Mouse (Mus musculus): ENCODE results near the gene Lca5l. TPM values are rescaled to one million over a fixed set of nuclear protein-coding genes. Genes with fewer than 3 reads are reported as not detected.

Gene Lca5l
- 1.0 and 1.7 TPM in 2 replicates for polyA plus RNA-seq (2012; rRNA removed)

DNA sequence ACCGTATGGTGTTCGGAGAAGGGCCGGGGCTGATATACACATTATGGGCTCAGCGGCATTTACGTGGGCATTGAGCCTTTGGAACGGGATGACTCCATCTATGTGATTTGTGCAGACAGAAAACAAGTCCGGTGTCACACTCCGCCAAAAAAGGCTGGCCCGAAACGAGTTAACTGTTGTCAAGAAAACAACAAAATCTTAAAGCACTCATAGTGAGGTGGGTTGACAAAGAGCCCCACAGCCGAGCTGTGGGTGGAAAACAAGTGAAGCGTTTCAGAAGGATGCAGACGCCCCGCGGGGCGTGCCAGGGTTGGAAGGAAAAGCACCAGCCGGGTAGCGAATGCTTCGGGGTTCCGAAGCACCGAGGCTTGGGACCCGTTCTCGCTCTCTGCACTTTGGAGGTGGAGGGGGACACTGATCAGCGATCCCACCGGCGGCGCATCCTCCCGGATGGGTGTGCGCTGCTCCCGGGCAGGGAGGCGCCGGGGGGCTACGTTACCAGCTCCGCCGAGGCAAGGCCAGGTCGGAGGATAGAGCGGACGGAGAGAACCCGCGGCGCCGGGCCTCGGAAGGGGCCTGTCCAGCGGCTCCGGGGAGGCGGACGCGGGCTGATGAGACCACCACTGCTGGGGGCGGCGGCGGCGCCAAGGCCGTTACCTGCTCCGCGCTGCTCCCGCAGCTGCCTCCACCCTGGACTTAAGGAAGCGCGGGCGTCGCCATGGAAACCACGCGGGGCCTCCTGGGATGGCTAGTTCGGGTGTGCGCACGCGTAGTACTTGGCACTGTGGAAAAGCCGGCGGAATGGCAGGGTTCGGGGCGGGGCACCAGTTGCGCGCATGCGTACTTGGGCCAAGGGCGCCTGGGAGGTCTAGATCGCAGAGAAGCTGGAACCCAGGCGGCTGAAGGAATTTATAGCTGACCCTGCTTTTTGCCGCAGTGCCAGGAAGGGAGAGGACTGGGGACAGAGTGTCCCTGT is at the start of gene Lca5l:
Lca5l (minus strand) TSS at position 741 of the 976 bp plus-strand sequence.

DNA sequence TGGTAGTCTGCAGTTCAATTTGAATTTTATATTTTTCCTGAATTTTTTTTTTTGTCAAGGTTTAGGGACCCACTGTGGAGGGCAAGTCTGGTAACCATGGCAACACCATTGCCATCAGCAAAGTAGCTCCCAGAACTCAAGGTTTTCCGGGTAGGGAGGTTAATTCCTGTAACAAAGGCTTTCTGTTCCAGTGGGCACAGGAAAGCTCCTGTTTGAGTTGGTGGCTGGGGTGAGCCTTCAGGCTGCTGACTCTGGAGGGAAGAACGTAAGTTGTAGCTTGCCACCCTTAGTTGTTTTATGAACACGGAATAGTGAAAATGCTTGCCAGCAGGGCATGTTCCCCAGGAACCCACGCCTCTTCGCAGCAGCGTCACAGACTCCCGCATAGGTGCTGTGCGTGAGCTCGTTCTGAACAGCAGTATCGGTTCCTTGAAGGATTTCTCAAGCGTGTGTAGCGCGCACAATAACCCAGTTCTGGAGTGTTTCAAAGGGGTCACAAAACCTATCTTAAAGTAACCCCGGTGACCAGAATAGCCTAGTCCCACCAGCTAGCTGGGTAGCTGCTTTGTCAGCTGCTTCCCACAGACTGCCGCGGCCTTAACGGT is 43.4 kb upstream of the Lca5l start, which contains the start of gene B3galt5:
B3galt5 (plus strand) TSS at position 436 of the 605 bp plus-strand sequence.

DNA sequence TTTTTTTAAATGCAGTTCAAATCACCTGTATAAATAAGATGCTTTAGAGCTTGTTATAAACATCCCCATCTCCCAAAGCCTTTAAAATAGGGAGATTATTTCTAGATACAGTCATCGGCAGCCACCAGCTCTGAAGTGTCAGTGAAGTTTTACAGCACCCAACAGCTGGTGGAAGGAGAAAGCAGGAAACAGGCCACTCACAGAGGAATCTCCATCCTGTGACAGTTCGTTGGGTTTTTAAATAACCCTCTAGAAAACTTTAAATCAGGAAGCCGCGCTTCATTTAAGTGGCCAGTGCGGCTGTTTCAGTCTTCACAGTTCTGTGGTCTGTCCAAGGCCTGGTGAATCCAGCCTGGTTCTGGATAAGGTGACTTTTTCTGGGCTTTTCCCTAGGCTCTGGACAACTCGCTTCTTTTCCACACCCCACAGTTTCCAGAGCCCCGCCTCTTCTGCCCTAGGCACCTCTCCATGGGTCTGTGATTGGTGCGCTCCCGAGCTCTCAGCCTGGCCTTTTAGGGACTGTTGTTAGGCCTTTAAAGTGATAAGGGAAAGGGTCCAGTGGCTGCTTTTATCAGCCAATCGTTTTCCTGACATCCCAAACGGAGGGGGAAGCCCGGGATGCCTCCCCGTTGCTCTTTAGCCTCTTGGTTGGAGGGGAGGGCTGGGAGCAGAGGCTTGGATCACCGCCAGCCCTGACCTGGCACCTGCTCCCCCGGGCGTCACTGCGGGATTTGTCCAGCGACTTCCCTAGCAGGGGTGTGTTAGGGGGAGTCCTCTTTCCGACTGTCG is 8.0 kb upstream of the Lca5l start, which contains the start of gene Sh3bgr:
Sh3bgr (plus strand) TSS at position 538 of the 789 bp plus-strand sequence.

GRCm38 (mm10) chr16:96145110-96145800 is 46.8 kb downstream of the Lca5l start, which contains the start of gene Wrb:
TSS of gene Wrb (plus strand) at chr16:96145407.

GRCm38 (mm10) chr16:96127657-96128344 is 64.3 kb downstream of the Lca5l start, which contains the start of gene Hmgn1:
TSS of gene Hmgn1 (minus strand) at chr16:96127729.

Other genes with a start within 250 kb of the Lca5l start
- gene Psmg1, start 201.3 kb downstream of the Lca5l start, polyA plus RNA-seq (2012; rRNA removed) = 72.9 and 119 TPM in 2 replicates
- gene Brwd1, start 109.7 kb downstream of the Lca5l start, polyA plus RNA-seq (2012; rRNA removed) = 122 and 162 TPM in 2 replicates
- gene Hmgn1, start 64.5 kb downstream of the Lca5l start, polyA plus RNA-seq (2012; rRNA removed) = 485 and 683 TPM in 2 replicates
- gene Wrb, start 46.9 kb downstream of the Lca5l start, polyA plus RNA-seq (2012; rRNA removed) = 53.4 and 84.9 TPM in 2 replicates
- gene Sh3bgr, start 8.2 kb upstream of the Lca5l start, polyA plus RNA-seq (2012; rRNA removed) = 20.8 and 93.5 TPM in 2 replicates
- 0.24 and 0.50 TPM in 2 replicates for gene B3galt5, start 43.5 kb upstream of the Lca5l start, polyA plus RNA-seq (2012; rRNA removed)

All from central nervous system, embryonic 11.5 days (tissue).